Mouse (Mus musculus) heart, postnatal 10 days (tissue): ENCODE measurements around the gene Wasf2. TPM values are rescaled to one million over a fixed set of nuclear protein-coding genes. Genes with fewer than 3 reads are reported as not detected.

ENCODE experiments used
- DNase-seq, 2 experiments: peaks; one replicate each; pipeline ENCODE4 v3.0.0; 2021
- intact Hi-C: fragments of 180-260 bp; cut with DNase I; formaldehyde crosslinking; loops from one replicate; pipeline ENCODE4 v1.15.1; 2025
- total RNA-seq, 2 experiments: library from RNA; stranded (reverse); gene quantifications; 2 replicates each; pipeline ENCODE4 v1.2.3; 2021

Gene Wasf2
- total RNA-seq, 2 experiments from 2014 or later, result 134 to 164 TPM

DNA sequence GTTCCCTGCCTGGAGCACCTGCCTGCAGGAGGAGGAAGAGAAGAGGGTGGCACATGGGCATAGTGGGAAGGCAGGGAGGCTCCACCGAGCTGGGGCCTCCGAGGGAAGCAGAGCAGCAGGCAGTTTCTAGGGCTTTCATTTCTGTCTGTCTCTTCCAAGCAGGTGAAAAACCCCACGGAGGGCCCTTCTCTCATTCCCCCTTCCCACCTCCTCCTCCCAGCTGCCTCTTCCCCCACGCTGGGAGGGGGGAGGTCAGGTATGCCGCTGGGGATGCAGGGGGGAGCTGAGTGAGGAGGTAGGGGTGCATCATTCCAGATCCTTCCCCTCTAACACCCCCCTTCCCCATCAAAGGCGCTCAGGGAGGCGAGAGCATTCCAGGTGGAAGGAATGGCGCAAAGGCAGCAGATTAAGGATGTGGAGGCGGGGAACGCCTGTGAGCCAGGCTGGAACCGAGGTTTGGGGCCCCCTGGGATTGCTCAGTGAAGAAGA is 9.4 kb upstream of the Wasf2 start:
- DNase-seq, result peak in 1 of 2 experiments; percentile 36
- intact Hi-C loops, result no loop called here

DNA sequence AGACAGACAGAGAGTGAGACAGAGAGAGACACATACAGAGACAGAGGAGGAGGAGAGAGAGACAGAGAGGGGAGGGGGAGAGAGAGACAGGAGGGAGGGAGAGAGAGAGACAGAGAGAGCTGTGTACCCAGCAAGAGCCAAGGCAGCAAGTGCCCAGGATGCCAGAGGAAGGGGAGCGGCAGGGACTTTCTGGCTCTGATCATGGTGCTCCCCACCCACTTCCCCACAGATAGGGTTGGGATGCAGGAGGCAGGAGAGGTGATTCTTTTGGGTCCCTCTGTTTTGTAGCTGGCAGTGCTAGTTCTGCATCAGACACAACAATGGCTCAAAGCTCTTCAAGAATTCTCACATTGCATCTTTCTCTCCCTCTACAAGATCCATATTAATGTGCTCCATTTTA is 8.9 kb upstream of the Wasf2 start:
- no peak for DNase-seq
- intact Hi-C loops, result no loop called here

GRCm38 (mm10) chr4:133121974-133122637 is 8.2 kb upstream of the Wasf2 start:
- DNase-seq, result peak in 1 of 2 experiments; percentile 32
- intact Hi-C loops, result no loop called here

DNA sequence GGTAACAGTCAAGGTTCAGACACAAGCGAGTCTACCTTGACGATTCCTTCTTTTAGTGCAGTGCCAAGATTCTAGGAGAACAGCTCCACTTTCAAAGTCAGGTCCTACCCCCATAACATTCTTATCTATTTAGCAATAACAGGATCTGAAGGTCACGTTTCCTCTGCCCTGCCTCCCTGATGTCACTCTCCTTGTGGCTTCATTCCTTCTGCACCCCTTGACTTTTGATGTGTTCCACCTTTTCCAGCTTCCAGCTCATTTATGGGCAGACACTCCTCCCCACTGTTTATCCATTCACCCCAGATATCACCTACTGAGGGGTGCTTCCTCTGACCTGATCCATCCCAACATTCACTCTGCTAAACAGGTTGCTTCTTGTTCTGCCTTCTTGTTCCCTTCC is 3.2 kb upstream of the Wasf2 start:
- intact Hi-C loops, result no loop called here

GRCm38 (mm10) chr4:133127894-133128293 is 2.4 kb upstream of the Wasf2 start:
- intact Hi-C loops, result no loop called here
- DNase-seq, result no peak

More for the DNA sequence above, 3.2 kb upstream of the Wasf2 start:
- DNase-seq, result no peak

- DNase-seq, result no peak
- intact Hi-C loops, result no loop called here
Observed at GRCm38 (mm10) chr4:133129391-133129790, 914 bp upstream of the Wasf2 start.

GRCm38 (mm10) chr4:133130890-133131741 is 811 bp downstream of the Wasf2 start:
- DNase-seq, result peak; percentile 42 to 49
- intact Hi-C loops, result loop anchor here (5.0 kb wide), 3 partner anchors 41 to 119 kb away; partner anchors contain the start of gene Ahdc1

GRCm38 (mm10) chr4:133132027-133132426 is 1.7 kb downstream of the Wasf2 start:
- intact Hi-C loops, result loop anchor here (5.0 kb wide), 3 partner anchors 40 to 120 kb away; partner anchors contain the start of gene Ahdc1
- DNase-seq, result peak; percentile 67 to 74

- no peak for DNase-seq
- intact Hi-C loops, result no loop called here
Observed at GRCm38 (mm10) chr4:133136946-133137345, 6.6 kb downstream of the Wasf2 start.

GRCm38 (mm10) chr4:133138971-133139370 is 8.7 kb downstream of the Wasf2 start:
- DNase-seq, result no peak
- intact Hi-C loops, result no loop called here

DNA sequence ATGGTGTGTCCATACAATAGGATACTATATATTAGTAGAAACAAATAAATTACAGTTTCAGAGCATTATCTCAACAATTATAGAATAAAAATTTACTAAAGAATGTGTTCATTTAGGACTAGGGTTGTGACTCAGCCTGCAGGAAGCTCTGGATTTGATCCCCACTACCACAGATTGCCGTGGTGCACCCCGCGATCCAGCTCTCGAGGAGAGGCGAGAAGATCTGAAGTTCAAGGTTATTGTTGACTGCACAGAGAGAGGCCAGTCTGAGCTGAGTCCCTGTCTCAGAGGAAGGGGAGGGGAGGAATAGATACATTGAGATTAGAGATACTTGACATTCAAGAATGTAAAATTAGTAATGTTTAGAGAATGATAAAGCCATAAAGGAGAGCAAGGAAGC is 24.7 kb downstream of the Wasf2 start:
- intact Hi-C loops, result no loop called here
- DNase-seq, result no peak

DNA sequence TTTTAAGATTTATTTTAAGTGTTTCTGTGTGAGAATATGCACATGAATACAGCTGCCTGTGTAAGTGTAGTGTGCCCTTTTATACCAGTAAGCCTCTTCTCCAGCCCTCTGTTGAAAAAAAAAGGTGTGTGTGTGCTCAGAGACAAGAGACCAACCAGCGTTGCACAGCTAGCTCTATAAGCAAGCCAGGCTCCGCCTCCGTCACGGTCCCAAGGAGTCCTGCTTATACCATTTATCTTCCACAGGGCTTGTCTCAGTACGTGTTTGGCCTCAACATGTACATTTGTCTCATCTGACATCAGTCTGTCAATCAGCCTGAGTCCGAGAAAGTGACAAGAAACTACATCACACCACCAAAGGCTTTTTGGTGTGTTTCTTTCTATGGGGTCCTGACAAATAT is 25.4 kb downstream of the Wasf2 start:
- no peak for DNase-seq
- intact Hi-C loops, result no loop called here

GRCm38 (mm10) chr4:133156422-133156821 is 26.1 kb downstream of the Wasf2 start:
- intact Hi-C loops, result no loop called here
- DNase-seq, result no peak

DNA sequence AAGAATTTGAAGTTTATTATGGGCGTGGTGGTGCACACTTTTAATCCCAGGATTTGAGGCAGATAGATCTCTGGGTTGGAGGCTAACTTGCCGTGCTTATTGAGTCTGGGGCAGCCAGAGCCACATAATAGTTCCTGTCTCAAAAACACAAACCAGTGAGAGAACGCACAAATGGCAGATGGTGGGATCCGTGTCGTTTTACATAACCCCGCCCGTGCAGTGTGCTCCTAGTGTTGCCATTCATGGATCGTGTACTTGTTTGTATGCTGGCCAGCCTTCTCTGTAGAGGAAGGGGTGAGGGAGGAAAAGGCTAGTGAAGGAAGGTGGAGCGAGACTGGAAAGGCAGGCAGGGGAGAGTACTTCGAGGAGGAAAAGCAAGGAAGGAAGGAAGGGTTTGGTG is 26.5 kb downstream of the Wasf2 start:
- DNase-seq, result no peak

GRCm38 (mm10) chr4:133159127-133159526 is 28.8 kb downstream of the Wasf2 start:
- intact Hi-C loops, result no loop called here
- DNase-seq, result peak in 1 of 2 experiments; percentile 38

More for the DNA sequence above, 26.5 kb downstream of the Wasf2 start:
- intact Hi-C loops, result no loop called here

GRCm38 (mm10) chr4:133159646-133160045 is 29.3 kb downstream of the Wasf2 start:
- intact Hi-C loops, result no loop called here
- no peak for DNase-seq

DNA sequence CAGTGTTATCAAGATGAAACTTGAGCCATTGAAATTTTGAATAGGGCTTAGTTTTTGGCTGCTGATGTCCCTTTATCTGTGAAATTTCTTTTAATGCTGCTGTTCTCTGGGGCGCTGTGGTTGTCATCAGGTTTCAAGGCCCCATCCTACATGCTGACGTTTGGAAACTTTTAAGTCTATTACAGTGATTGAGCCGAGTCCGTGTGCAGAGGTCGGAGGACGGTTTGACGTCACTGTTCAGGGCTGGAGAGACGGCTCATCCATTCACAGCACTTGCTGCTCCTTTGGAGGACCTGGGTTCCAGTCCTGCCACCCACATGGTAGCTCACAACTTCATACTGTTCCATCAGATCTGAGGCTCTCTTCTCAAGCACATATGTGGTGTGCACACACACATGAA is 29.9 kb downstream of the Wasf2 start:
- intact Hi-C loops, result no loop called here
- no peak for DNase-seq

GRCm38 (mm10) chr4:133160821-133161220 is 30.5 kb downstream of the Wasf2 start:
- intact Hi-C loops, result no loop called here
- no peak for DNase-seq

- no peak for DNase-seq
- intact Hi-C loops, result no loop called here
Observed at GRCm38 (mm10) chr4:133162196-133162595, 31.9 kb downstream of the Wasf2 start.

GRCm38 (mm10) chr4:133166773-133167172 is 36.5 kb downstream of the Wasf2 start:
- DNase-seq, result no peak
- intact Hi-C loops, result no loop called here

GRCm38 (mm10) chr4:133169237-133170055 is 39.1 kb downstream of the Wasf2 start:
- DNase-seq, result peak; percentile 57 to 60
- intact Hi-C loops, result loop anchor here (5.0 kb wide), 1 partner anchor 37 kb away; the partner anchor contains the start of gene Wasf2
